Mouse (Mus musculus) thymus, postnatal 36 days (tissue): ENCODE results near the gene Zfp446.

Experiments used
- DNase-seq, 2 experiments: peaks; one replicate each; pipeline ENCODE4 v3.0.0; 2022; ENCODE audit warnings: mixed read lengths in 2 of 2

The Zfp446 gene

DNA sequence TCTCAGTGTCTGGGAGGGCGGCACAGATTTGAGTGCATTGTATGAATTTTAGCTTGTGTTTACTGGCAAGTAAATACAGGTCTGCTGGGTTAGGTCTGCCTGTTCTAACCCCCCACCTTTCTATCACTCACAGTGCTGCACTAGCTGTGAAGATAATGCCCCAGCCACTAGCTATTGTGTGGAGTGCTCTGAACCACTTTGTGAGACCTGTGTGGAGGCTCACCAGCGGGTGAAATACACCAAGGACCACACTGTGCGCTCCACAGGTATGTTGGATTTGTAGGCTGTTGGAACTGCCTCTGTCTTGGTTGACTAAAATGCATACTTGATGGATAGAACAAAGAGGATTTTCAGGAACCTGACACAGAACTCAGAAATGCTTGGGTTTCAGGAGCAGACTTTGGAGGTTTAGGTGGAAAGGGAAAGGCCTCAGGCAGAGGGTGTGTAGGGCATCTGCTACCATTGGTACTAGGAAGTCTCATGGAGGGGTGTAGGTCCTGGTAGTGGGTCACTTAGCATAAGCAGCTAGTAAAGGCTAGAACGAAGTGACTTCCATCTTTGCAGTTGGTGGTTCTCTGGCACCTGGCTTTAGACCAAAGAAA, 48.0 kb downstream of the Zfp446 start:
- no peak for DNase-seq

GRCm38 (mm10) chr7:13028986-13029385, 51.3 kb downstream of the Zfp446 start:
- DNase-seq: no peak

DNA sequence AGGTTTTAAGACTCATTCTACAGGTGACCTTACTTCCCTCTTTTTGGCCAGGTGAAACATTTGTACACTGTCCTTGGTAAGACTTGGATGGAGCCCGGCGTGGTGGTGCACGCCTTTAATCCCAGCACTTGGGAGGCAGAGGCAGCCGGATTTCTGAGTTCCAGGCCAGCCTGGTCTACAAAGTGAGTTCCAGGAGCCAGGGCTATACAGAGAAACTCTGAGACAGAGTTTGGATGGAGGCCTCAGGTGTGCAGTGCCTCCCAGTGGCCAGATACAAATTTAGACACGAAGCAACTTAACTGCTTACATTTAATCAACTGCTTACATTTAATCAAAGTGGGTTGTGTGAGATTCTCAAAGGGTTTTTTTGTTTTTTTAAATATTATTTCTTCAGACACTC, 53.4 kb downstream of the Zfp446 start:
- no peak for DNase-seq

DNA sequence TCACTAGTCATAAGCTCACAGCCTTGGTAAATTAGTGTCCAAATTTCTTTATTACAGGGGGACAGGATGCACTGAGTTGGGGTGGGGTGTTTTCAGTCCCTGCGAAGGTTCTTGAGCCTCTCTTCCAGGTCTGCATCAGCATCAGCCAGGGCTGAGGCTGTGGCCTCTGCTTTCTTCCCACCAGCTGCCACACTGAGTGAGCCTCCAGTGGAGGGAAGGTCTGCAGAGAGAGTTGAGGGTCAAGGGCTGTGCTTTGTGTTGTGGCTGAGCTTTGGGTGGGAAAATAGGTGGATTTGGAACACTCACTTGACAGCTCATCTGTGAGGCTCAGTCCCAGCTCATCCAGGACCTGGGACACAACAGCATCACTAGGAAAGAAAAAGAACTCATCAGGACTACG, 54.3 kb downstream of the Zfp446 start:
- no peak for DNase-seq

GRCm38 (mm10) chr7:13032541-13032940, 54.9 kb downstream of the Zfp446 start:
- DNase-seq: no peak

DNA sequence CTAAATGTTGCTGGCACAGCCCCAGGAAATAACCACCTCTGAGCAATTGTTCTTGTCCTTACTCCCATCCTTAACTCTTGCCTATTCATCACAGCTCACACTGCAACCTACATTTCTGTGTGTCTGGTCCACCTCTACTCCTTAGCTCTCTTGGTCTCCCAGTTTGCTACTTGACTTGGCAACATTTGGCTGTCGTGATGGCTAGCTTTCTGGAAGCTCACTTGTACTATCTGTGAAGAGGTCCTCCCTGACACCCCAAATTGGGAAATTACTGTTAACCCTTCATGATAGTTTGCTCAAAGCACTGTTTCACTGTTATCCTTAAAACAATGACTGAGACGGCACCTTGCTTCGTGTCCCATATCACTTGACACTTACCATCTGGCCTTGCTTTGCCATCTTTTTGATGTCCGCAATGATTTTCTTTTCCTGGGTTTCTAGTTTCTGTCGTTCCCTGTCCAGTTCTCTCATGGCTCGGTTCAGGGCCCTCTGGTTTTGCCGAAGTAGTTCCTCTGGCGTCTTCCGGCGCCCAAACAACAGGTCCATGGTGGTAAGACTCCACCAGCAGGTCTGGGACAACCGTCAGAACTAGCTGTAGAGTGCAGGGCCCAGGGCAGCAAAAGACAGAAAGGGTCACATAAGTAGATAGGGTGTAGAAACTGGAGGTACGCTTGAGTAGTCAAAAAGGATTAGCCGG, 56.0 kb downstream of the Zfp446 start:
- no peak for DNase-seq

DNA sequence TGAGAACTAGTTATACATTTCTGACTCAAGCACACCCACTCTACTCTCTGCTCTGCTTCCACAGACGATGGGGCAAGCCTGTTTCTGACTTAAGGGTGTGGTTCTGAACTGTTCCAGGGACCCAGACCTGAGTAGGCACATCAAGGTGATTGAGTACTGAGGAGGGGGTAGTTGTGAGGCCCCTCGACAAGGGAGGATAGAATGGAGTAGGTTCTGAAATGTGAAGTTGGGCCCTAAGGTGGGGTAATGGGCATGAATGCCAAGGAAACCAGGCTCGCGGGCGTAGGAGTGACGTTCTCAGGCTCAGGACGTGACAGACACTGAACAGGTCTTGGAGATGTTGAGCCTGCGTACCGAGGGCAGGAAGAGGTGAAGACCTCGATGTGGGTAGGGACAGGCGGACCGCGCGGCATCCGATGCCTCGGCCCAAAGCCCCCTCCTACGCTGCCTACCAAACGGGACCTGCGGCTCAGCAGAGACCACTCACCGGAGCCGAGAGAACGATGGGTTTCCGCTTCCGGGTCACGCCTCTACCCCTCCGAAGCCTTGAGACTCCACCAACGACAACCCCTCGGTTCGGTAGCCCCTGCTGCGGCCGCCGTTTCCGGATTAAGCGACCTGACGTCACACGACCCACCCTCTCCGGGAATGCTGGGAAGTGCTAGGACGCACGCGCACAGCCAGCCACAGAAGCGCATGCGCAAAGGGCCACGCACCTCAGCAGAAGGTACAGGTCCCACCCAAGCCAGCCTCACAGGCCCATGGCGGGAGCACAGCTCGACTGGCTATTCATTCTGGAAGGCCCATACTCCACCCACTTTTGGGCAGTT, 56.7 kb downstream of the Zfp446 start, which contains the start of gene Chmp2a:
Gene Chmp2a (minus strand): TSS at position 660 of the 830 bp plus-strand sequence.
- peak; percentile 97 to 98 for DNase-seq
